Mouse (Mus musculus): ENCODE results near the gene Dcst1. TPM values are rescaled to one million over a fixed set of nuclear protein-coding genes. Genes with fewer than 3 reads are reported as not detected.

The Dcst1 gene
- polyA plus RNA-seq, 1 experiment: 74.5 TPM

- H3K4me1 ChIP-seq (ENCODE audit: control insufficient read depth, insufficient read depth, low read length): peaks cover 66% of the 10 kb centered on the region
- no peak for TF ChIP-seq POLR2A (IDR thresholded peaks at IDR 0.05; ENCODE audit: control insufficient read depth, low read depth, low read length)
- TF ChIP-seq CTCF (IDR thresholded peaks at IDR 0.05; ENCODE audit: control insufficient read depth, insufficient read depth, insufficient replicate concordance, low read depth, low read length): no peak
- H3K27ac ChIP-seq (ENCODE audit: control insufficient read depth, insufficient read depth, low read depth, low read length): no peak overlapping the region
- no peaks in the 10 kb centered on the region for H3K36me3 ChIP-seq (ENCODE audit: control insufficient read depth, insufficient read depth, low read length)
- H3K27me3 ChIP-seq (ENCODE audit: control insufficient read depth, insufficient read depth, low read length): peaks cover 2% of the 10 kb centered on the region
- H3K4me3 ChIP-seq (ENCODE audit: control insufficient read depth, low read depth, low read length): peak overlapping the region; percentile 61
Measured at GRCm38 (mm10) chr3:89320581-89321182, 44.4 kb downstream of the Dcst1 start.

DNA sequence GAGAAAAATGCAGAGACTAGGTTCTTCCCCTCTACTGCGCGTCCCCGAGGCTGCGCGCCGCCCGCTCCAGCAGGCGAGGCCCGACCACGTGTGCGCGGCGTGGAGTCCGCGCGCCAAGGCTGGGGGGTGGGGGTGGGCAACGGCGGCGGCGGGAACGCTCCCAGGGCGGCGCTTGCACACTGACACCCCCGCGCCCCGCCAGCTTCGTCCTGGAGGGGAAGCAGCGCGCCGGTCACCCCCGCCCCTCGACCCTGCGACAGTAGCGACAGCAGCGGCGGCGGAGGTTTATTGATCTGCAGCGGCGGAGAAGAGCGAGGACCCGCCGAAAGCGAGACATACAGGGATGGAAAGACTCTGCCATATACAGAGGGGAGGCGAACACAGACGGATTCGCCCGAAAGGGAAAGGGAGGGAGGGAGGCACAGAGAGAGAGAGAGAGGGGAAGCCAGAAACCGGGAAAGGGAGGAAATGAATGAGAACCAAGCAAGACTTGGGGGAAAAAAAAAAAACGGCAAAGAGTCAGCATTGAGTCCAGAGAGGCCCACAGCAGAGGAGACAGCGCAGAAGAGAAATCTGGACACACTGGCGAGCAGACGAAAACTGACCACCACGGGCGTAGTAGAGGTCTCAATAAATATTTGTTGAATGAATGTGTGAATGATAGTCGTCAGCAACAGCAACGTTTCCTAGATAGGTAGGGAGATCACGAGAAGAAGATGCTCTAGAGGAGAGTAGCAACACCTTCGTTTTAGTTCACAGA is 45.3 kb downstream of the Dcst1 start:
- H3K27me3 ChIP-seq (ENCODE audit: control insufficient read depth, insufficient read depth, low read length): peaks cover 2% of the 10 kb centered on the region
- TF ChIP-seq POLR2A (IDR thresholded peaks at IDR 0.05; ENCODE audit: control insufficient read depth, low read depth, low read length) (no peak), CTCF (IDR thresholded peaks at IDR 0.05; ENCODE audit: control insufficient read depth, insufficient read depth, insufficient replicate concordance, low read depth, low read length) (no peak)
- H3K36me3 ChIP-seq (ENCODE audit: control insufficient read depth, insufficient read depth, low read length): no peaks in the 10 kb centered on the region
- peak overlapping the region; percentile 61 for H3K4me3 ChIP-seq (ENCODE audit: control insufficient read depth, low read depth, low read length)
- no peak overlapping the region for H3K27ac ChIP-seq (ENCODE audit: control insufficient read depth, insufficient read depth, low read depth, low read length)
- H3K4me1 ChIP-seq (ENCODE audit: control insufficient read depth, insufficient read depth, low read length): peaks cover 70% of the 10 kb centered on the region

DNA sequence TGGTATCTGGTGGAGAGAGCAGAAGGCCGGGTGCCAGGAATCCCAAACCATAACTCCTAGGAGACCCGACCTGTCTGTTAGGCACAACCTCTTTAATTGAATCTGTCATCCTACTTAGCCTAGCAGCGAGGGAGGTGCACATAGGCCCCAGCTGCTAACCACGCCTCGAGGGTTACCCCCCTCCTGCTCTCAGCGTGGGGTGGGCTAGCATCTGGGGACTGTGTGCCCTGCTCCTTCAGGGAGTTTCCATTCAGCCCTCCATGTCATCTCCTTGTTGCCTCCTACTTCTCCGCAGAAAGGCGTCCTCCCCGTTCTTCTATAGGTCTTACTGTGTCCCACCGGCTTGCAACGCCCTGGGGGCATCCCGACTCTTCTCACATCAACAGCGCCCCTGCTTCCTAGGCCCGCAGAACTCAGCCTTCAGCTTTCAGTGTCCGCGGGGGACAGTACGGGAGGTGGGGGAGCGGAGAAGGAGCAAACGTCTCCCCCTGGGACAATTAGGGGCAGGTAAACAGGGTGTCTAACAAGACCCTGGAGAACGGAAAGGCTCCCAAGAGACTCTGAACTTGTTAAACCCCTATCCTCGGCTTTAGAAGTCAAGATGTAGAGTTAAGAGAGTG is 46.0 kb downstream of the Dcst1 start:
- H3K4me3 ChIP-seq (ENCODE audit: control insufficient read depth, low read depth, low read length): peak overlapping the region; percentile 17
- peaks cover 2% of the 10 kb centered on the region for H3K27me3 ChIP-seq (ENCODE audit: control insufficient read depth, insufficient read depth, low read length)
- TF ChIP-seq POLR2A (IDR thresholded peaks at IDR 0.05; ENCODE audit: control insufficient read depth, low read depth, low read length): no peak
- no peak for TF ChIP-seq CTCF (IDR thresholded peaks at IDR 0.05; ENCODE audit: control insufficient read depth, insufficient read depth, insufficient replicate concordance, low read depth, low read length)
- H3K36me3 ChIP-seq (ENCODE audit: control insufficient read depth, insufficient read depth, low read length): no peaks in the 10 kb centered on the region
- no peak overlapping the region for H3K27ac ChIP-seq (ENCODE audit: control insufficient read depth, insufficient read depth, low read depth, low read length)
- peaks cover 70% of the 10 kb centered on the region for H3K4me1 ChIP-seq (ENCODE audit: control insufficient read depth, insufficient read depth, low read length)

DNA sequence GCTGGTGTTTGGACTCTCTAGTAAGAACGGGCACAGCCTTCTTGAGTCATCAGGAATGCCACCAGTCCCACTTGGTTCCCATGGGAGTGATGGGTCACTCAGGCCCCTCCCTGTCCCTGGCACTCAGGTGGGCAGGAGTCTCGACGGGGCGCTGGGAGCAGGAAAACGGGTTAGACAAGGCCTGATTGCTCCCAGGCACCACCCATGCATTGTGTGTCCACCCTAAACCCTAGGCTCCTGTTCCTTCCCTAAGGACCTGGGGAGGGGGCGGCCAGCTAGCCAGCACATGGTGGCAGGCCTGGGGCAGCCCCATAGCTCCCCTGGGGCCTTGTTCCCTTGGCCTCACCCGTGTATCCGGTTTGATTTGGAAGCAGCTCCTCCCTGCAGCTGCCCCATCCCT is 46.7 kb downstream of the Dcst1 start:
- TF ChIP-seq CTCF (IDR thresholded peaks at IDR 0.05; ENCODE audit: control insufficient read depth, insufficient read depth, insufficient replicate concordance, low read depth, low read length) (no peak), POLR2A (IDR thresholded peaks at IDR 0.05; ENCODE audit: control insufficient read depth, low read depth, low read length) (no peak)
- Histone ChIP-seq H3K4me3 (ENCODE audit: control insufficient read depth, low read depth, low read length) (no peak overlapping the region), H3K27ac (ENCODE audit: control insufficient read depth, insufficient read depth, low read depth, low read length) (no peak overlapping the region), H3K36me3 (ENCODE audit: control insufficient read depth, insufficient read depth, low read length) (no peaks in the 10 kb centered on the region), H3K27me3 (ENCODE audit: control insufficient read depth, insufficient read depth, low read length) (peaks cover 2% of the 10 kb centered on the region), H3K4me1 (ENCODE audit: control insufficient read depth, insufficient read depth, low read length) (peaks cover 70% of the 10 kb centered on the region)

DNA sequence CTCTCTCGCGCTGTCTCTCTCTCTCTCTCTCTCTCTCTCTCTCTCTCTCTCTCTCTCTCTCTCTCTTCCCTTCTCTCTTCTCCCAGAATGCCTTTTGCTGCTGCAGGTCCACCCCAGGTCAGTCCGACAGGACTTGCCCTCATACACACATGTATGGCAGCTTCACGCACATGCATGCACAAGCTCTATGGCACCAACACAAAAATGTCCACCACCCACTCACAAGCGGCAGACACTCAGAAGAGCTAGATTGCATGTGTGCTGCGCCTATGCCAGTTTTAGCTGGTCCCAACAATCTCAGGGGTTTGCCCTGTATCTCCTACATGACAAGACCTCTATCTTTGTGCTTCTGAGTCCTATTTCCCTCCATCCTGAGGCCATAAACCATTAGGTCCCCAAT is 47.8 kb downstream of the Dcst1 start:
- peaks cover 62% of the 10 kb centered on the region for H3K4me1 ChIP-seq (ENCODE audit: control insufficient read depth, insufficient read depth, low read length)
- H3K27me3 ChIP-seq (ENCODE audit: control insufficient read depth, insufficient read depth, low read length): no peaks in the 10 kb centered on the region; the same call in none of the 2 replicates
- H3K36me3 ChIP-seq (ENCODE audit: control insufficient read depth, insufficient read depth, low read length): no peaks in the 10 kb centered on the region
- TF ChIP-seq POLR2A (IDR thresholded peaks at IDR 0.05; ENCODE audit: control insufficient read depth, low read depth, low read length) (no peak), CTCF (IDR thresholded peaks at IDR 0.05; ENCODE audit: control insufficient read depth, insufficient read depth, insufficient replicate concordance, low read depth, low read length) (no peak)
- no peak overlapping the region for H3K4me3 ChIP-seq (ENCODE audit: control insufficient read depth, low read depth, low read length)
- H3K27ac ChIP-seq (ENCODE audit: control insufficient read depth, insufficient read depth, low read depth, low read length): no peak overlapping the region

DNA sequence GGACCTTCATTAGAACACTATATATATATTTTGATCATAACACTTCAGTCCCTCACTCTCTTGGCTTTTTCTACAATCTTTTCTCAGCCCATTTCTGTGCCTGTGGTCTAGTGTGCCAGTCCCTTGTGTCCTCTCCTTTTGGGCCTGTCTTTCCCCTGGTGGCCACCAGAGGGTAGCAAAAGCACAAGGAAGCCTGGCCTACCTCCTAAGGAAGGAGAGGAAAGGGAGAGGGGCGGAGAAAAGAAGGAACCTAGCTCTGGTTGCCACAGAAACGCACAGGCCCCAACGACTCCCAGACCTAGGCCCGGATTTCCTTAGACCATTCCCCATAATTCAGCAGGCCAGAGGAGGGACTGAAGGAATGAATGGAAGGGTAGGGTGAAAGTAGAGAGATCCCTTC is 48.2 kb downstream of the Dcst1 start:
- Histone ChIP-seq H3K4me3 (ENCODE audit: control insufficient read depth, low read depth, low read length) (no peak overlapping the region), H3K27ac (ENCODE audit: control insufficient read depth, insufficient read depth, low read depth, low read length) (no peak overlapping the region), H3K27me3 (ENCODE audit: control insufficient read depth, insufficient read depth, low read length) (no peaks in the 10 kb centered on the region; the same call in 1 of the 2 replicates), H3K4me1 (ENCODE audit: control insufficient read depth, insufficient read depth, low read length) (peaks cover 58% of the 10 kb centered on the region), H3K36me3 (ENCODE audit: control insufficient read depth, insufficient read depth, low read length) (no peaks in the 10 kb centered on the region)
- TF ChIP-seq POLR2A (IDR thresholded peaks at IDR 0.05; ENCODE audit: control insufficient read depth, low read depth, low read length): 0 out of 2 replicates have a peak, but pooled peaks have one; percentile 14
- TF ChIP-seq CTCF (IDR thresholded peaks at IDR 0.05; ENCODE audit: control insufficient read depth, insufficient read depth, insufficient replicate concordance, low read depth, low read length): peak; percentile 93
